Mouse (Mus musculus) liver, embryonic 13.5 days (tissue): ENCODE data around the gene Slc25a29. TPM values are rescaled to one million over a fixed set of nuclear protein-coding genes. Genes with fewer than 3 reads are reported as not detected.
A peak's percentile ranks its signal among the peaks of the same experiment; 100 is the strongest.

Experiments
- ATAC-seq: fragments of 200-750 bp; cut with Nextera tagmentation; 2 replicates; pipeline ENCODE4 v1.8.0; 2017; ENCODE audit warnings: low read depth, mild to moderate bottlenecking, moderate number of reproducible peaks, moderate library complexity
- DNase-seq: peaks from one replicate; pipeline ENCODE4 v3.0.0; 2022
- H3K27ac ChIP-seq: fragments of 300-500 bp; sonication (generic); 2 replicates; pipeline ENCODE4 v1.5.1; 2015; ENCODE audit warnings: moderate library complexity, mild to moderate bottlenecking, inconsistent platforms
- H3K27me3 ChIP-seq: fragments of 300-500 bp; sonication (generic); 2 replicates; pipeline ENCODE4 v1.6.1; 2015; ENCODE audit warnings: mild to moderate bottlenecking, inconsistent platforms
- H3K36me3 ChIP-seq: fragments of 300-500 bp; sonication (generic); 2 replicates; pipeline ENCODE4 v1.6.1; 2015; ENCODE audit warnings: mild to moderate bottlenecking, inconsistent platforms
- H3K4me1 ChIP-seq: fragments of 300-500 bp; sonication (generic); replicated peaks from 2 replicates; pipeline ENCODE4 v1.6.1; 2015; ENCODE audit warnings: inconsistent platforms
- H3K4me2 ChIP-seq: fragments of 300-500 bp; sonication (generic); 2 replicates; pipeline ENCODE4 v1.6.1; 2015; ENCODE audit warnings: inconsistent platforms, mild to moderate bottlenecking, moderate library complexity
- H3K4me3 ChIP-seq: fragments of 300-500 bp; sonication (generic); replicated peaks from 2 replicates; pipeline ENCODE4 v1.5.1; 2015; ENCODE audit warnings: mild to moderate bottlenecking, inconsistent platforms
- H3K9ac ChIP-seq: fragments of 300-500 bp; sonication (generic); 2 replicates; pipeline ENCODE4 v1.6.1; 2015; ENCODE audit warnings: mild to moderate bottlenecking, inconsistent platforms
- H3K9me3 ChIP-seq: fragments of 300-500 bp; sonication (generic); replicated peaks from 2 replicates; pipeline ENCODE4 v1.6.1; 2016; ENCODE audit warnings: inconsistent platforms
- WGBS: fragments of 180-500 bp; shearing (Covaris S2); methylation state at CpG from one replicate; pipeline ENCODE4 v1.1.7; 2015; ENCODE audit not compliant: insufficient replicate concordance; 5-methylcytosine and 5-hydroxymethylcytosine counted together
- microRNA counts: library from miRNA; unstranded; fragments of <30 nt; microRNA quantifications from one replicate; lab custom pipeline; 2016
- microRNA-seq: library from miRNA; unstranded; fragments of <30 nt; microRNA quantifications from one replicate; pipeline ENCODE4, GENCODE M21; 2016
- polyA plus RNA-seq: library from polyadenylated mRNA; unstranded; fragments of >200 nt; fragmentation: Nextera tagmentation; extraction: Ambion mirVana; gene quantifications from 2 replicates; pipeline ENCODE4 v1.2.1, GENCODE M21; 2015

Gene Slc25a29
- polyA plus RNA-seq, 1 experiment from 2014 or later, result 1.0 TPM

DNA sequence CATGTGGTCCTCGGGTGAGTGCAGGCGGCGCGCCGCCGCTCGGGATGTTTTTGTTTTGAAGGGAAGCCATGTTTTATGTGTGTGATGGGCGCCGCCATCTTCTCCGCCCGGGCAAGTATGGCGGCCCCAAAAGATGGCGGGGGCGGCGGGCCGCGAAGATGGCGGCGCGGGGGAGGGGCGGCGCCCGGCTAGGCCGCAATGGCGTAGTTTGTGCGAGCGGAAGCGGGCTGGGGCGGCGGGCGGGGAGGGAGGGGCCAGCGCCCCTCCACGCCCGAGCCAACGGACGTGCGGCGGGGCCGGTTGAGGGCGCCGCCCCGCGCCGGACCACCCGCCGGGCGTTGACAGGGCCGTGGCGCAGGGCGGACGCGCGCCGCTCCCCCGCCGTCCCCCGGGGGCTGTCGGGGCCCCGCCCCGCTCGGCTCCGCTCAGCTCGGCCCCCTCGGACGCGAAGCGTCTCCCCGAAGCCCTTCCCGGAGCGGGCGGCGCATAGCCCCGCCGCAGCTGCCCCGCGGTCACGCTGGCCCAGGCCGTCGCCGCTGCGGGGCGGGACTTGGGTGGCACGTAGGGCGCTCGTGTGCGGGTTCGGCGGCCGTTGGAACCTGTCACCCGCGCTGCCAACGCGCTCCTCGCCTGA, 41.5 kb downstream of the Slc25a29 start:
- Histone ChIP-seq H3K4me2 (peak overlapping the region; percentile 74), H3K9me3 (no peaks in the 10 kb centered on the region), H3K36me3 (peaks cover 11% of the 10 kb centered on the region), H3K27ac (peak overlapping the region; percentile 98), H3K4me1 (peaks cover 56% of the 10 kb centered on the region), H3K27me3 (no peaks in the 10 kb centered on the region), H3K4me3 (peak overlapping the region; percentile 99), H3K9ac (peak overlapping the region; percentile 98)
- DNase-seq (peak; percentile 77), ATAC-seq (peak; percentile 75)
- under 1% methylated on average over 87 of the region's 94 CpGs for WGBS

DNA sequence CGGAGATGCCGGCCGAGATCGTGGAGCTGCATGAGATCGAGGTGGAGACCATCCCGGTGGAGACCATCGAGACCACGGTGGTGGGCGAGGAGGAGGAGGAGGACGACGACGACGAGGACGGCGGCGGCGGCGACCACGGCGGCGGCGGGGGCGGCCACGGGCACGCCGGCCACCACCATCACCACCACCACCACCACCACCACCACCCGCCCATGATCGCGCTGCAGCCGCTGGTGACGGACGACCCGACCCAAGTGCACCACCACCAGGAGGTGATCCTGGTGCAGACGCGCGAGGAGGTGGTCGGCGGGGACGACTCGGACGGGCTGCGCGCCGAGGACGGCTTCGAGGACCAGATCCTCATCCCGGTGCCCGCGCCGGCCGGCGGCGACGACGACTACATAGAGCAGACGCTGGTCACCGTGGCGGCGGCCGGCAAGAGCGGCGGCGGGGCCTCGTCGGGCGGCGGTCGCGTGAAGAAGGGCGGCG, 42.2 kb downstream of the Slc25a29 start:
- H3K9me3 ChIP-seq, result no peaks in the 10 kb centered on the region
- no peak for ATAC-seq
- H3K9ac ChIP-seq, result peak overlapping the region; percentile 98
- peak overlapping the region; percentile 98 for H3K27ac ChIP-seq
- H3K27me3 ChIP-seq, result no peaks in the 10 kb centered on the region
- peak; percentile 31 for DNase-seq
- peak overlapping the region; percentile 99 for H3K4me3 ChIP-seq
- peaks cover 11% of the 10 kb centered on the region for H3K36me3 ChIP-seq
- H3K4me1 ChIP-seq, result peaks cover 56% of the 10 kb centered on the region
- 0% methylated on average over 54 of the region's 71 CpGs for WGBS
- H3K4me2 ChIP-seq, result peak overlapping the region; percentile 74

- peaks cover 56% of the 10 kb centered on the region for H3K4me1 ChIP-seq
- peak; percentile 98 for DNase-seq
- H3K36me3 ChIP-seq, result peaks cover 11% of the 10 kb centered on the region
- no peaks in the 10 kb centered on the region for H3K27me3 ChIP-seq
- WGBS, result under 1% methylated on average over 98 of the region's 127 CpGs
- peak within 1 kb of the TSS; percentile 99 for H3K4me3 ChIP-seq
- peak within 1 kb of the TSS; percentile 98 for H3K9ac ChIP-seq
- no peaks in the 10 kb centered on the region for H3K9me3 ChIP-seq
- peak within 1 kb of the TSS; percentile 98 for H3K27ac ChIP-seq
- H3K4me2 ChIP-seq, result peak within 1 kb of the TSS; percentile 81
- peak; percentile 81 for ATAC-seq
Measured at GRCm38 (mm10) chr12:108792546-108793452, 42.9 kb downstream of the Slc25a29 start, which contains the start of gene Yy1. Yy1 (plus strand) TSS chr12:108792973.

DNA sequence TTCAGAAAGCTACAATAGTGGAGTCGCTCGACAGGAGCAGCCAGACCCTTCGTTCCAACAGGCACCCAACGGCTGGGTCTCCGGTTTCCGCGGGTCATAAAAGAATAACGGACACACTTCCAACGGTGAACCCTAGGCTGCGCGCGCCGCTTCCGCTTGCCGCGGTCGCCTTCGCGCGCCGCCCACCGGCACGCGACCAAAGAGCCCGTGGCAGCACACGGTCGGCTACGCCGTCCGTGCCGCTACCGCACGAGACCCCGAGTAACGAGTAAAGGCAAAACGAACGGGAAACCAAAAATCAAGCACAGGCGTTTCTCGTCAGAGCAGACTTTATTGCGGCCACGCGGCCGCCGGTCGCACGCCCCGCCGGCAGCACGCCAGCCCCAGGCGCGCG, 43.5 kb downstream of the Slc25a29 start:
- Histone ChIP-seq H3K4me3 (peak overlapping the region; percentile 99), H3K36me3 (peaks cover 8% of the 10 kb centered on the region), H3K9ac (peak overlapping the region; percentile 94), H3K9me3 (no peaks in the 10 kb centered on the region), H3K4me1 (peaks cover 59% of the 10 kb centered on the region), H3K27ac (peak overlapping the region; percentile 98), H3K4me2 (peak overlapping the region; percentile 81), H3K27me3 (no peaks in the 10 kb centered on the region)
- DNase-seq (peak; percentile 72), ATAC-seq (peak; percentile 39)
- WGBS, result under 1% methylated on average over 52 of the region's 52 CpGs

DNA sequence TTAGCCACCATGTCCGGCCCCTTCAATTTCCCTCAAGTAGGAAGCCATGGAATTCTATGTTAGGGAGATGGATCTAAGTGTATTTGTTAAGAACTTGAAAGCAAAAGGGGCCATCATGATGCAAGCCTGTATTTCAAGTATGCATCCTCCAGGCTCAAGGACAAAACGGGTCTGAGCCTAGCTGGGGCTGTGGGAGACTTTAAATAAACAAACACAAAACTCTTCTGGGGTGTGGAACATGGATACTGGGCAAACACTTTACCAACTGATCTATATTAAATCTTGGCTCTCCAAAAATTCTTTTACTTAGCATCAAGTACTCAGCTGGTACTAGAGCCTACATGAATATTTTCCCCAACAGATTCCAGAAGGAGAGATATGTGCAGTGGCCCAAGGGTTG, 48.4 kb downstream of the Slc25a29 start:
- no peak overlapping the region for H3K27ac ChIP-seq
- 0 out of 2 replicates have a peak, but pooled peaks cover 6% of the 10 kb centered on the region for H3K9me3 ChIP-seq
- no peaks in the 10 kb centered on the region for H3K27me3 ChIP-seq
- 78% methylated on average over 2 of the region's 2 CpGs for WGBS
- H3K4me3 ChIP-seq, result no peak overlapping the region
- peaks cover 66% of the 10 kb centered on the region for H3K4me1 ChIP-seq
- no peak overlapping the region for H3K9ac ChIP-seq
- H3K36me3 ChIP-seq, result peaks cover 23% of the 10 kb centered on the region
- no peak overlapping the region for H3K4me2 ChIP-seq
- ATAC-seq (no peak), DNase-seq (no peak)

- no peak for ATAC-seq
- Histone ChIP-seq H3K9me3 (0 out of 2 replicates have a peak, but pooled peaks cover 6% of the 10 kb centered on the region), H3K27ac (no peak overlapping the region), H3K4me3 (no peak overlapping the region), H3K4me2 (no peak overlapping the region), H3K36me3 (peaks cover 28% of the 10 kb centered on the region), H3K4me1 (peaks cover 74% of the 10 kb centered on the region), H3K27me3 (no peaks in the 10 kb centered on the region), H3K9ac (peak overlapping the region; percentile 7; the same call in 1 of the 2 replicates)
- DNase-seq, result no peak
- 24% methylated on average over 4 of the region's 4 CpGs for WGBS
Measured at GRCm38 (mm10) chr12:108785161-108785560, 50.5 kb downstream of the Slc25a29 start.

DNA sequence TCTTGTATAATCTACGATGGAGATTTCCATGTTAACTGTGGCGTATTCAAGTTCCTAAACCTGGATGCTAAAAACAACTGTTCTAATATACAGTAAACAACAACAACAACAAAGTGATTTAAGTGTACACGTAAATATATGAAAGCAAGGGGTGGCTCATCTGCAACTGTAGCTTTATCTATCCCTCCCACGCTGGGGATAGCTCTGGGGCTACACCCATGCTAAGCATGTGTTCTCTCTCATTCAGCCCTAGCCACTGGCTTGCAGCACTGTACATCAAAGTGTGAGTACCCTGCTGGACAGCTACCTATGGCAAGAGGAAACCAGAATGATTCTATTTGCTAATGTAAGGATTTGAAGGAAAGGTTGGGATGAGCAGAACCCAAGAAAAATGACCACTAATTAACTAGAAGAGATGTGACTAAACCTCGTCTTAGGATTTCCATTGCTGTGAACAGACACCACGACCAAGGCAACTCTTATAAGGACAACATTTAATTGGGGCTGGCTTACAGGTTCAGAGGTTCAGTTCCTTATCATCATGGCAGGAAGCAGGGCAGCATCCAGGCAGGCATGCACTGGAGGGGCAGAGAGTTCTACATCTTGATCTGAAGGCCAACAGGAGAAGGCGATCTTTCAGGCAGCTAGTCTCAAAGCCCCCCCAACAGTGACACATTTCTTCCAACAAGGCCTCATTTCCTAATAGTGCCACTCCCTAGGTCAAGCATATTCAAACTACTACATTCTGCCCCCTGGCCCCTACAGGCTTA, 55.4 kb downstream of the Slc25a29 start:
- peak overlapping the region; percentile 48 for H3K4me2 ChIP-seq
- H3K4me3 ChIP-seq, result peak overlapping the region; percentile 7; the same call in 1 of the 2 replicates
- peak overlapping the region; percentile 42 for H3K9ac ChIP-seq
- 0 out of 2 replicates have a peak, but pooled peaks cover 6% of the 10 kb centered on the region for H3K9me3 ChIP-seq
- peak; percentile 100 for ATAC-seq
- peak overlapping the region; percentile 93 for H3K27ac ChIP-seq
- peak; percentile 65 for DNase-seq
- H3K27me3 ChIP-seq, result no peaks in the 10 kb centered on the region
- whole genome bisulfite sequencing, result 54% methylated on average over 7 of the region's 7 CpGs
- H3K36me3 ChIP-seq, result peaks cover 36% of the 10 kb centered on the region
- H3K4me1 ChIP-seq, result peaks cover 49% of the 10 kb centered on the region

MicroRNAs within 50 kb of the gene (microRNA counts, 519-probe panel; counts per million panel counts)
- 114 counts per million for microRNA mmu-miR-345-3p (lab: Ali Mortazavi, UCI)
- 114 counts per million for microRNA mmu-miR-345-5p (lab: Ali Mortazavi, UCI)

Small RNA genes within 50 kb of the gene (microRNA-seq; reads per million reads assigned to microRNA genes)
- gene Mir345, result 78.1 reads per million, percentile 48 among the genes with 10 or more reads in this experiment

Other genes starting within 250 kb of the Slc25a29 start
- gene Degs2, start 133.6 kb downstream of the Slc25a29 start, polyA plus RNA-seq, result 0.12 and 0.16 TPM in 2 replicates
- 7.7 and 10.6 TPM in 2 replicates for gene Yy1, start 42.9 kb downstream of the Slc25a29 start, polyA plus RNA-seq
- 2.0 and 2.5 TPM in 2 replicates for gene Slc25a47, start 163 bp upstream of the Slc25a29 start, polyA plus RNA-seq
- gene Wdr25, start 57.7 kb upstream of the Slc25a29 start, polyA plus RNA-seq, result 2.7 TPM in 2 replicates
- 39.6 and 48.0 TPM in 2 replicates for gene Wars, start 58.3 kb upstream of the Slc25a29 start, polyA plus RNA-seq
- gene Begain, start 232.3 kb upstream of the Slc25a29 start, polyA plus RNA-seq, result 0.39 and 0.74 TPM in 2 replicates